Mouse (Mus musculus) midbrain, embryonic 12.5 days (tissue): Measurements from ENCODE around the gene D630023F18Rik. TPM values are rescaled to one million over a fixed set of nuclear protein-coding genes. Genes with fewer than 3 reads are reported as not detected.

Experiments
- polyA plus RNA-seq: library from polyadenylated mRNA; unstranded; fragments of >200 nt; fragmentation: Nextera tagmentation; extraction: Ambion mirVana; gene quantifications from 2 replicates; pipeline ENCODE4 v1.2.1, GENCODE M21; 2016

D630023F18Rik gene
- polyA plus RNA-seq, 1 experiment from 2014 or later = not detected

Other genes with a start within 250 kb of the D630023F18Rik start
- 12.1 and 13.1 TPM in 2 replicates for gene Plekhm3, start 166.4 kb downstream of the D630023F18Rik start, polyA plus RNA-seq
- 0.20 TPM in 1 of 2 replicates, not detected in the other for gene Akr1cl, start 90.5 kb downstream of the D630023F18Rik start, polyA plus RNA-seq
- not detected in 2 replicates for gene Cryge, start 72.1 kb downstream of the D630023F18Rik start, polyA plus RNA-seq
- gene Crygd, start 59.8 kb downstream of the D630023F18Rik start, polyA plus RNA-seq = 0.65 TPM in 1 of 2 replicates, not detected in the other
- 0.30 TPM in 1 of 2 replicates, not detected in the other for gene Crygc, start 49.5 kb downstream of the D630023F18Rik start, polyA plus RNA-seq
- 0.36 TPM in 1 of 2 replicates, not detected in the other for gene Crygb, start 40.9 kb downstream of the D630023F18Rik start, polyA plus RNA-seq
- not detected in 2 replicates for gene Cryga, start 19.8 kb downstream of the D630023F18Rik start, polyA plus RNA-seq
- not detected in 2 replicates for gene Gm28845, start 3.7 kb downstream of the D630023F18Rik start, polyA plus RNA-seq
- gene Idh1, start 63.3 kb upstream of the D630023F18Rik start, polyA plus RNA-seq = 397 and 420 TPM in 2 replicates
- 18.4 and 19.9 TPM in 2 replicates for gene Pikfyve, start 63.5 kb upstream of the D630023F18Rik start, polyA plus RNA-seq
- gene Pth2r, start 158.8 kb upstream of the D630023F18Rik start, polyA plus RNA-seq = 0.19 and 0.21 TPM in 2 replicates